ENCODE assay signal across 18 mouse cellular contexts in the genomic region with DNA sequence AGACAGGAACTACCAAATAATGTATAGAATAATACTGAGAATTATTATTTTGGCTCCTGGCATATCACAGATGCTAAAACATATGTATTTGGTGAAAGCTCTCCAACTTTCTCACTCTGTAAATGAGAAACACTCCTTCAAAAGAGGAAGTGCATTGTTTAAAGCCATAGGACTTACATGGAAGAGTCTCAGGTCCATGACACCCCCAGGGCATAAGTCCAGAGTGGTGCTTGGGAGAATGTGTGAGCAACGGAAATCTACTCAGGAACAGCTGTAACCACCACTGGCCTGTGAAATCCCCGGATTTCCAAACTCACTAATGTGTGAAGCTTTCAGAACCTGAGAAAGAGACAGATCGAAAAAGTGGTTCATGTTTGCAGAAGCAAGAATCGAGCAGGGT.
"Had no signal": no experiment of that assay in that cellular context is flagged by ENCODE, and none has a peak within 500 bp of the region (broad histone marks: within the 10 kb centered on the region; RNA-seq: fewer than 3 reads in every experiment).

No protein-coding gene starts in this region.

- H3K27ac ChIP-seq: midbrain, embryonic 10.5 days; midbrain, embryonic 12.5 days; neural tube, embryonic 13.5 days; neural tube, embryonic 15.5 days had no signal

- DNase-seq: lung, adult 18-20 months; lung, embryonic 14.5 days; lung, postnatal 10 days; lung, postnatal 4 days; midbrain, embryonic 14.5 days; right cerebral cortex, adult 18-20 months; right cerebral cortex, postnatal 25 days; right cerebral cortex, postnatal 4 days; spleen, adult 18-20 months; thymus, adult 2 months; thymus, postnatal 25 days; thymus, postnatal 4 days had no signal

- H3K4me3 ChIP-seq: midbrain, embryonic 10.5 days; midbrain, embryonic 12.5 days; myocyte; neural tube, embryonic 13.5 days; neural tube, embryonic 15.5 days had no signal

- H3K9me3 ChIP-seq: midbrain, embryonic 10.5 days; midbrain, embryonic 12.5 days; neural tube, embryonic 15.5 days had no signal

- H3K36me3 ChIP-seq: midbrain, embryonic 10.5 days; midbrain, embryonic 12.5 days; neural tube, embryonic 13.5 days; neural tube, embryonic 15.5 days had no signal

- ATAC-seq: midbrain, embryonic 16.5 days had no signal

- H3K4me2 ChIP-seq: lung, embryonic 14.5 days; midbrain, embryonic 12.5 days; neural tube, embryonic 13.5 days; neural tube, embryonic 15.5 days had no signal

- H3K9ac ChIP-seq: lung, embryonic 14.5 days; midbrain, embryonic 12.5 days; neural tube, embryonic 13.5 days; neural tube, embryonic 15.5 days had no signal
